Mouse (Mus musculus) hindbrain, embryonic 12.5 days (tissue): ENCODE data around the gene Fshb. TPM values are rescaled to one million over a fixed set of nuclear protein-coding genes. Genes with fewer than 3 reads are reported as not detected.

Experiments used
- ATAC-seq: fragments of 200-750 bp; cut with Nextera tagmentation; 2 replicates; pipeline ENCODE4 v1.8.0; 2017; ENCODE audit warnings: moderate TSS enrichment; ENCODE audit not compliant: low FRiP score
- H3K27ac ChIP-seq: fragments of 300-500 bp; sonication (generic); 2 replicates; pipeline ENCODE4 v1.5.1; 2016; ENCODE audit warnings: mild to moderate bottlenecking
- H3K27me3 ChIP-seq: fragments of 300-500 bp; sonication (generic); 2 replicates; pipeline ENCODE4 v1.6.1; 2016; ENCODE audit warnings: mild to moderate bottlenecking
- H3K36me3 ChIP-seq: fragments of 300-500 bp; sonication (generic); 2 replicates; pipeline ENCODE4 v1.6.1; 2016; ENCODE audit warnings: mild to moderate bottlenecking
- H3K4me1 ChIP-seq: fragments of 300-500 bp; sonication (generic); 2 replicates; pipeline ENCODE4 v1.6.1; 2016
- H3K4me2 ChIP-seq: fragments of 300-500 bp; sonication (generic); replicated peaks from 2 replicates; pipeline ENCODE4 v1.6.1; 2016; ENCODE audit warnings: mild to moderate bottlenecking
- H3K4me3 ChIP-seq: fragments of 300-500 bp; sonication (generic); 2 replicates; pipeline ENCODE4 v1.5.1; 2016; ENCODE audit warnings: mild to moderate bottlenecking
- H3K9ac ChIP-seq: fragments of 300-500 bp; sonication (generic); 2 replicates; pipeline ENCODE4 v1.6.1; 2016; ENCODE audit warnings: mild to moderate bottlenecking, moderate library complexity
- H3K9me3 ChIP-seq: fragments of 300-500 bp; sonication (generic); replicated peaks from 2 replicates; pipeline ENCODE4 v1.6.1; 2016; ENCODE audit warnings: mild to moderate bottlenecking
- WGBS: fragments of 180-500 bp; shearing (Covaris S2); methylation state at CpG from one replicate; pipeline ENCODE4 v1.1.7; 2016; 5-methylcytosine and 5-hydroxymethylcytosine counted together
- polyA plus RNA-seq: library from polyadenylated mRNA; unstranded; fragments of >200 nt; fragmentation: Nextera tagmentation; extraction: Ambion mirVana; gene quantifications from 2 replicates; pipeline ENCODE4 v1.2.1, GENCODE M21; 2016

The Fshb gene
- polyA plus RNA-seq, 1 experiment from 2014 or later: 0.30 TPM

DNA sequence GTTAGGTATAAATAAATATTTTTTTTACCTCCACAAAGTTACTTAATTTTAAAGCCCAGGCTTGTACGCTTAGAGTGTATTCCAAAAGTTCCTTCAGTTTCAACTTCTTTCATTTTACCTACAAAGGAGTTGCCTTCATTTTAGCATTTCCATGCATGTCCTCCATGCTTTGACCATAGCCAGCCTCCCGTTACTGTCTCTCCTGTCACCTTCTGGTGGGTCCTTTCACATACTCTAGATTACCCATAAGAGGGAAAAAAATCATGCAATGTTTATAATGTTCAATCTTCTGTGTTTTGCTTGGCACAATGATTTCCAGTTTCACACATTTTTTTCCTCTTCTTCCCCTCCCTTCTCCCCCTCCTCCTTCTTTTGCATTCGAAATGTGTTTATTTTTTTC is 53.1 kb downstream of the Fshb start:
- no peak for ATAC-seq
- Histone ChIP-seq H3K36me3 (no peaks in the 10 kb centered on the region), H3K9me3 (no peaks in the 10 kb centered on the region), H3K27me3 (no peaks in the 10 kb centered on the region), H3K4me3 (no peak overlapping the region), H3K9ac (no peak overlapping the region), H3K4me1 (no peaks in the 10 kb centered on the region), H3K4me2 (no peak overlapping the region), H3K27ac (no peak overlapping the region)
- 73% methylated on average over 3 of the region's 3 CpGs for WGBS

Other genes with a start within 250 kb of the Fshb start
- 53.6 and 60.5 TPM in 2 replicates for gene Arl14ep, start 85.2 kb downstream of the Fshb start, polyA plus RNA-seq
- 2.0 and 3.1 TPM in 2 replicates for gene Kcna4, start 231.0 kb upstream of the Fshb start, polyA plus RNA-seq